Mouse (Mus musculus): ENCODE data around the gene Lgals12.

The Lgals12 gene

DNA sequence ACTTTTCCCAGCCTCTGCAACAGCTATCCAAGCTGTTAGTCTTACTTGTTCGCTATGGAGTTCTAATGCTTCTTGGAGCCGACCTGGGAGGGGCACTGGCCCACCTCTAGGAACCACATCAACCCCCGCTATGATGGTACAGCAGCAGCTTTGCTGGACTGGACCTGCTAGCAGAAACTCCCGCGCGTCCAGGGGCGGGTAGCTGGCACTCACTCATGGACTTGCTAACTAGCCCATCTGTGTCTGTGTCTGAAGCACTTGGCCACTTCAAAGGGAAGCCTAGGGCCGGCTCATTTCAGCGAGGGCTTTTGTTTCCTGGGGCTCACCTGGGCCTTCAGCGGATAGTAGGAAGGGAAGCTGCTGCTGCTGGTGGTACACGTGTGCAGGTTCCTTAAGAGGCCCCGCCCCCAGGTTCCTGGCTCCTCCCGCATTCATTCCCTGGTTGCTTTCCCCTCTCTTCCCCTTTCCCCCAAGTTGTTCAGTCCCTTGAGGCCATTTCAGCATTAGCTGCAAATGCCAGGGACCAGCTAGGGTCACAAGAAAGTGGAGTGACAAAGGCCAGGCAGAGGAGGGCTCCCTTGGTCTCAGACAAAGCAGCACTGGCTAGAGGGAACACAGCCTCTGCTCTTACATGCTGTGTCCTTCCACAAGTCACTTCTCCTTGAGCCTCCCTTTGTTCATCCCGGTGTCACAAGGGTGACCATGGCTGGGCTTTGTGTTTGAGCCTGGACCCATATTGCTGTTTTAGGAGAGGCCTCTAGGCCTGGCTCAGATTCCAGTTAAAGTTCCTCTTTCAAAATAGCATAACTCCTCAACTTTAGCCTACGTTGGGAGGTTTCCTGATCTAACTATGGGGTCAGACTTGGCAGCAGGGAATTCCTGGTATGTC is at the start of gene Lgals12:
Gene Lgals12, minus strand, starts transcription at position 393 of the 889 bp plus-strand sequence.
- no peak for DNase-seq (ENCODE audit: low spot score)

DNA sequence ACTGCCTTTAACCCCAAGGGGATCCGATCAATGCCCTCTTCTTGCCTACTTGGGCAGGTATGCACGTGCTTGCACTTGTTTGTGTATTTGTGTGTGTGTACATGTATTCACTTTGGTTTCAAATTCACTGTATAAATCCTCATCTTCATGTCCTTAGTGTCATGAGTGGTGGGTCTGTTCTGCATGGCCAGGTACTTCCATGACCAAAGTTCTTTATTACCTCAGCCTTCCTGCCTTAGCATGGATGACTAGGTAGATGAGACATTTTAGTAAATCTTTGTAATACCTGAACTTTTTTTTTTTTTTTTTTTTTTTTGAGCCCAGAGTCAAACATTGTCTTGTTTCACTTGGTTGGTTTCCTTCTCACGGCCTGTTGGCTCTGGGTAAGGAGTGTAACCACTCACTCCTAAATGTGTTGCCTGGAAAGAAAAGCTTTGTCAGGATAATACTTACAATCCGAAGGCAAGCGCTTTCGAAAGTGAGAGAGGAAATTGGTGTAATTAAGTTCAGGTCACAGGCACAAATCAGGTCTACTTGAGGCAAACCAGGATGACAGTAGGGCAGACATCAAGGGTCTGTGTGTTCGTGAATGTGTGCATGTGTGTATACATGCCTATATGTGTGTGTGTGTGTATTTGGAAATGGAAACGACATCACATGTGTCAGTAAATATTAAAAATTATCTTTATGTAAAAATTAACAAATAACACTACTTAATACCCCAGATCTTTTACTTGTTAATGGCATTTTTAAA is 42.1 kb upstream of the Lgals12 start:
- DNase-seq (ENCODE audit: low spot score), result no peak

DNA sequence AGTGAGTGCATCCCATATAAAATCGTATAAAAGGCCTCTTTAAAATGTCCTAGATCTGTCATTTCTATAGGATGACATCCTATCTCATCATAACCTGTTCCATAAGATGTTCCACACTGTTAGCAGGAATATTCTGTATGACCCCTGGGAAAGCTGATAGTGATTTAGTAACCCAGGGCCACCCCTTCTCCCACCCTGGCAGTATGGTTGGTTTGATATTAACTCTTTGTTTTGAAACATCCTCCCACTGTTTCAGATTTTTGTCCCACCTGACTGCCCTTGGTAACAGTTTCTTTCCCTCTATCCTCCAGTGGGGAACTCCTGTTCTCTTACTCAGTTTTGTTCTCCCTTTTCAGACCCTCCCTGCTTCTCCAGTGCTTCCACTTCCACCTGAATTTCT is 26.8 kb upstream of the Lgals12 start:
- no peak for DNase-seq (ENCODE audit: low spot score)

DNA sequence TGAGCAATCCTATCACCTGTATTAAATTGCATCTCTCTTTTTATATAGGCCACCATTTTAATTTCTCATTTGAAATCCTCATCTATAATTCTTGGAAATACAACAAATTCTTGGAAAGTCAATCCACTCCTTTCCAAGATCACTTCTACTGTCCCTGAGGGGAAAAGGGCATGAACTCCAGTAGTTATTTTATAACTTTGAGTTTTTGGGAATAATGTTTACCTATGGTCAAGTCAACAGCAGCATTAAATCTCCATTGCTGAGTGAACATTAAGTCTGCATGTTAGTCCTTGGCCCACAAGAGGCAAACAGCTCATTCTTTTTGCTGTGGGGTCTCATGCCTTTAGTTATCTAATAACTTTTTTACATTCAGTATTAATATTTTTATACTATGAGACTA is 26.0 kb upstream of the Lgals12 start:
- no peak for DNase-seq (ENCODE audit: low spot score)

DNA sequence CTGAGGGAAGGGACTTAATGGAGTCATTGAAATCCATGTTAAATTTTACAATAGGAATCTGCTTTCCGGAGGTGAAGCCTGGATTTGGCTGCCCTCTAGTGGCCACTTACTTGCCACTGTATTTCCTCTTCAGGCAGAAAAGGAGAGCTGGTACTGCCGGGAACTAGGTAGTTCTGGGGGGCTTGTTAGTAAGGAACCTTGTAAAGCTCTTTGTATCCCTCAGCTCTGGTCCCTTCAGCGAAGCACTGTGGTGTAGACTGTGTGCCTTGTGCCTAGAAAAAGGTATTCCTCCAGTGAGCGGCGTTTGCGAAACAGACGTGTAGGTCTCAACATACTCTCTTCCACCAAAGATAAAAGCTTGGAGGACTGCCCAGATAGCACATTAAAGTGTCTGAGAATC is 10.7 kb upstream of the Lgals12 start:
- no peak for DNase-seq (ENCODE audit: low spot score)

DNA sequence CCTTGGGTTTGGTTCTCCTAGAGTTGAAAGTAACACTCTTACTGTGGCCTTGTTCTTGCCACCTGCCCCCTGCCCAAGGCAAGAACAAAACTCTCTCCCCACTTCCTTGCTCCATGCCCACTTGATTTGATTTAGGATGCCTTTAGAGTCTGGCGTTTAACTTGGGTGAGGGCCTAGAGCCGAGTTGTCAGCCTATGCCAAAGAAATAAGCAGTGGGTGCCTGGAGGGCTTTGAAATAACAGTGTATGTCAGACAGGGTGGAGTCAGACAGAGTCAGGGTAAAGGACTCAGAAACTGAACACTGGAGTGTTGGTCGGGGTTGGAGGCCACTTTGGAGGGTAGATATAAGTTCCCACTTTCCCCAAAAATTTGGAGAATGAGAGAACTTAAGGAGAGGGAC is 10.1 kb upstream of the Lgals12 start:
- no peak for DNase-seq (ENCODE audit: low spot score)

DNA sequence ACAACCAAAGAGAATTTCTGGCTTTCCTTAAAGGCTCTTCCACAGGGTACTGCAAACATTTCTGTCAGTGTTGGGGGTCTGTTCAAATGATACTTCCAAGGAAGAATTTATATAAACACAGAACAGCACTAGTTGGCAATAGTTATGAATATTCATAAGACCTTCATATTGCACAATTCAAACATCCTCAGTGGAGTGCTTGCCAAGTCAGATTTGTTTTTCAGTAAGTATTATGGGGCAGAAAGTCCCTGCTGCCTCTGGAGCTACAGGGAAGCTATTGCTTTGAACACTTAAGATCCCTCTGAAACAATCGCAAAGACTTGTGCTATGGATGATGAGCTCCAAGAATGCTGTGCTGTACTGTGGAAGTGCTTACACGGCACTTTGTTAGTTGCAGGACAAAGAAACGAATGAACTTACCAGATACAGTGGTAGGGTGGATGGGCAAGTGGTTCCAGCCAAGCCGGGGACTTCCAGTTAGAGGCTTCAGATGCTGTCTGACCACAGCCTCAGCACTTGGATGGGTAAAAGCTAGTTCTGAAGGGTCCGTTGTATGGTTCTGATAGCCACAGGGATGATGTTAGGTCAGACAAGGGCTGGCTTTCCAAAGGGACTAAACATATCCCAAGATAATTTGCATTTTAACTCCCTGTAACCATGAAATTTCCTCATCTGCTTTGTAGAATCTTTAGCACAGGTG is 9.4 kb upstream of the Lgals12 start:
- DNase-seq (ENCODE audit: low spot score), result no peak

DNA sequence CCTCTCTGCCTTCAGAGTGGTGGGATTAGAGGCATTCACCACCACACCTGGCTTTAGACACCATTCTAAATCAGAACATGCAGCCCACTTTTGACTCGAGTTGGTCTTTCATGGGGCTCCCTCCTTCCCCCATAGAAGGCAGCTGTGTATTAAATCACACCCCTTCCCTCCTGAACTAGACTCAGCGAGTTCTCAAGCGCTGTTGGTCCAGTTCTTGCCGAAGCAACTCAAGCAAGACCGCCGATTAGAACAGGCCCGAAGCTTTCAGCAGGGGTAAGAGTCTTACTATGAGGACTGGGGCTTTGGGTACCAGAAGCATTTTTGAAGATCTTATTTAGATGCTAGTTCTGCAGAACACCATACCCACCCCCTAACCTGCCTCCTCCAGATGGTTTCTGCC is 6.2 kb upstream of the Lgals12 start:
- no peak for DNase-seq (ENCODE audit: low spot score)

DNA sequence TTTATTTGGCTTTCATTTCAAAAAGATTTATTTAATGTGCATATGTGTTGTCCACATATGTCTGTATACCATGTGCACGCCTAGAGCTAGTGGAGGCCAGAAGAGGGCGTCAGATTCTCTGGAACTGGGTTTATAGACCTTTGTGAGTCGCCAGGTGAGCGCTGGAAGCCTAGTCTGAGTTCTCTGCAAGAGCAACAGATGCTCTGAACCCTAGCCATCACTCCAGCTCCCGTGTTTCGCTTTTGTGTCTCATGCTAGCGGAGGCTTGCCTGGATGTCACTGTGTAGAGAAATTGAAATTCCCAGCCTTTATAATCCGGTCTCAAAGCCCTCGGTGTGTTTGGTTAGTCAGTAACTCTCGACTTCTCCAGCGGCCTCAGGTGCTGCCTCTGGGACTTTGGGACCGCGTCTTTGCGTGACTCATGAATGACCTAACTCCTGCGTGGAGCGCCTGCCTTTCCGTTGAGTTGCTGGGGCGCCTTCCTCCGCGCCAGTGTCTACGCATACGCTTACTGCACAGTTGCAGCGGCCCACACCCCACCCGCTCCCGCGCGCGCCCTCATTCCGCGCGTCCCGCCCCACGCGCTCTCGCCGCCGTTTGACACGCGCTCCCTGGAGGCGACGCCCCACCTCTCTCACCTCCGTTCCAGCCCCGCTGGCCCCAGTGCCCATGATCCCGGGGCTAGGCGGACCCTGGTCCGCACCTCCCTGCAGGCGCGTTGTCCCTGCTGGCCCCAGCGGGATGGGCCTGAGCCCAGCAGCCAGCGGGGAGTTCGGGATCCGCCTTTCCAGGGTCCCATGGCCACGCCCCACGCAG is 5.2 kb upstream of the Lgals12 start, which contains the start of gene Hrasls5:
Gene Hrasls5, plus strand, starts transcription at position 600 of the 816 bp plus-strand sequence.
- DNase-seq (ENCODE audit: low spot score), result no peak

DNA sequence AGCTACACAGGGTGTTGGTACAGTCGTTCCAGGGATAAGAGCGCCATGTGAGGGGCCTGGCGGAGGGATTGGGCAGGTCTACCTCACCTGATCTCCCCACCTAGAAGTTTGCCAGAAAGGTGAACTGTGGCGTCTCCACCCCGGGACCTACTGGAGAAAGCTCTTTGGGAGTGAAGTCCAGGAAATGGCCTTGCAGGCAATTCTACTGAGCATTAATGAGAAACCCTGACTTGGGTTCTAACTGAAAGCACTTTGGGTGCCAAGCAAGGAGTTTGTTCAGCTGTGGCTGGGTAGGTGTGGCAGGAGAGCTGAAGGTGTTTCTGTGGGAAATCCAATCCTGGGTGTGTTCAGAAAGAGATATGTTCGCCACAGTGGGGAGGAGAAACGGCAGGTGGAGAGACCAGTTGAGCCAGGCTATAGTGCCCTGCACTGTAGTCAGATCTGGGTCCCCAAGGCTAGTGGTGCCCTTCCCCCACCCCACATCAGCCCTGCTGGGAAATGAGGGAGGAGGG is 753 bp upstream of the Lgals12 start:
- no peak for DNase-seq (ENCODE audit: low spot score)

DNA sequence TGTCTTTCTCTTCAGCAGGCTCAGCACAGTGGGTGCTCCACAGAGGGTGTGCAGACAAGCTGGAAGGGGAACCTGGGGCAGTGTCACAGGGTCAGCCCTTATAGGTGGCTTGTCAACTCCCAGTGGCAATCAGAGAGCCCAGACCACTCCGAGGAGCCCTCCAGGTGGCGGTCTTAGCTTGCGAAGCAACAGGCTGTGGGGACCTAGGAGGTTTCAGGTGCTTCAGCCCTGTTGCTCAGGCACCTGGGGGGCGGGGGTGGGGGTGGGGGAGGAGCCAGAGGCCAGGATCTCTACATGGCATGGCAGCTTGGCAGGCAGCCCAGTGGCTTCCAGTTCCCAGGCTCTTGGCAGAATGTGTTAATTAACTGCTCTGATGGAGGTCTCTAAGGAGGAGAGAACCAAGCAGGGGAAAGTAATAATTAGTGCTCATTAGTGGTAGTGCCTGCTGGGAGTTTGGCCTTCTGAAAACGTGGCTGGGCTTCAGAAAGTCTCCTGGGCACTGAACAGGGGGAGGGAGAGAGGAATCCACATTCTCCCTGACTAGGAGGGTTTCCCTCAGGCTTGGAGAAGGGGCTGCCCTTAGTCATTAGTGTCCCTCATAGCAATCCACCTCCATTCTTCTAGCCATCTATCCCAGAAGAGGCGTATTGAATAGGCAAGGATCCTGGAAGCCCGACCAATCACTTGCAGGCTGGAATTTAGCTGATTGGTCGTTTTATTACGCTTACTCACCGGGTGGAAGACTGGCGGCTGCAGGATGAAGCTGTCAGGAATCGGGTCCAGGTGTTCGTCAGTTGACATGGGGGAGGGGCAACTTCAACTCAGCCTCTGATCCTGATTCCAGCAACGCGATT is 836 bp downstream of the Lgals12 start:
- DNase-seq (ENCODE audit: low spot score), result no peak

DNA sequence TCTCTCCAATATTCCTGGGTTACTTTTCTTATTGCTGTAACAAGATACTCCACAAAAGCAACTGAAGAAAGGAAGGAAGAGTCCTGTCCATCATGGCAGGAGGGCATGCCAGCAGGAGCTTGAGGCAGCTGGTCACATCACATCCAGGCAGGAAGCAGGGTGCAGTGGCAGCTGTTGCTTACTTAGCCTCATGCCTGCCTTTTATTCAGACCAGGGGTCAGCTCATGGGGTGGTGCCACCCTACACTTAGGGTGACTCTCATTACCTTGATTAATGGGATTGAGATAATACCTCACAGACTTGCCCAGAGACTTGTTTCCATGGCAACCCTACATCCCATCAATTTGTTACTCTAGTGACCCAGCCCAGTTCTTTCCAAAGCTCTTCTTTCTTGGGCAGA is 2.0 kb downstream of the Lgals12 start:
- no peak for DNase-seq (ENCODE audit: low spot score)

DNA sequence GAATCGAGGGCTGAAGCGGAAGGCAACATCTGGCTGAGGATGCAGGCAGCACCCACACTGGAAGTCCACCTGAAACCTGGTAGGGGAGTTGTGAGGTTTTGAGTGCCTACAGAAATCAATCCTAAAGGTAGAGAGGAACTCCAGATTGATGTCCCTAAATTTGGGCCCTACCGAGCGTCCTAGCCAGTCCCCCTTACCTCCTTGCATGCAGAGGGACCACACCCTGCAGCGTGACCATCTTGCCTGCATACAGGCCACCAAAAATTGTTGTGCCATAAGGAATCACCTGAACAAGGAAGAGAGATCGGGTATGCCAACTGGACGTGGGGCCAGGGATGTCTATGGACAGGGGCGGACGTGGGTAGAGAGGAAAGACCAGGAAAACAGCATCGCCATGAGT is 2.9 kb downstream of the Lgals12 start:
- no peak for DNase-seq (ENCODE audit: low spot score)

DNA sequence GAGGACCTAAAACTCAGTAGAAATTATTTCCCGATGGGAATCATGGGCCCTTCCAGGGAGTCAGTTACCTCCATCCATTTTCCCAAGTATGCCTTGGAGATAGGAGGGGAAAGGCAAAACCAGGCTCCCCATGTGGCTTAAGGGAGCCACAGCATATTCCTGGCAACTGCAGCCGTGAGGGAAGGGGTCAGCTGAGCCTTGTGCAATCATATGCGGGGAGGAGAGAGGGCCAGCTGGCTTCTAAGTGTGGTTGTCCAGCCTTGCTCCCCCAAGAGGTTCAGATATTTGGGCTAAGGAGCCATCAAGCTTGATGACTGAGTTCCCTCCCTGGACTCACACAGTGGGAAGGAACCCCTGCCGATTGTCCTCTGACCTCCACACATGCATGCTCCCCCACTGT is 5.4 kb downstream of the Lgals12 start:
- no peak for DNase-seq (ENCODE audit: low spot score)

DNA sequence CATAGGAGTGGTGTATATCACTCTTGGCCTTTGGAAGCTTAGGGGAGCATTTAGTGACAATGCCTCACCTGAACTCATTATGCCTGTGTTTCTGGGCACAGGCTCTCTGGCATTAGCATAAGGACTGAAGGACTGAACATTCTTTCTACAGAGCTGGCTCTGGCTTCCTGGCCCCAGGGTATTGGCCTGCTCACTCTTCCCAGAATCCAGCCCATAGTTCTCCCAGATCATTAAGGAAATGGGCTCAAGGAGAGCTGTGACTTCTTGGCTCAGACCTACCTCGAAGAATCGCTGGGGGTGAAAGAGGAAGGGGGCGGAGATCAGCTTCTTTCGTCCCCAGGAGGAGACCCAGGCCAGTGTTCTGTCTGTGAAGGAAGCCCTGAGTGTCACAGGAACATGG is 8.5 kb downstream of the Lgals12 start:
- DNase-seq (ENCODE audit: low spot score), result no peak

DNA sequence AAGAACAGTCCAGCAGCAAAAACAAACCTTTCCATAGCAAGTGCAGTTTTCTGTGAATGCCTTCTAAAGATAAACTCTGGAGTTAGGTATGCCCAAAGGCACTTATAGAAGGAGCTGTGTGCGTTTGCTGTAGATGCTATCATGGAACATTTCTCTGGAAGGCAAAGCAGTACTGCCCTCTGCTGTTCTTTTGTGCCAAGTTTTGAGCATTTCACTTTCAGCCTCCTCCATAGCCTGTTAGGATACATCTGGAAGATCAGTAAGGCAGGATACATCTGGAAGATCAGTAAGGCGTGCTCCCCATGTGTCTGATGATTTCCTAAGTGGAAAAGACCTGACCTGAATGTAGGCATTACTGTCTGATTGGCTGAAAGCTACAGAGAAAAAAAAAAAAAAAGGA is 11.5 kb downstream of the Lgals12 start:
- DNase-seq (ENCODE audit: low spot score), result no peak

DNA sequence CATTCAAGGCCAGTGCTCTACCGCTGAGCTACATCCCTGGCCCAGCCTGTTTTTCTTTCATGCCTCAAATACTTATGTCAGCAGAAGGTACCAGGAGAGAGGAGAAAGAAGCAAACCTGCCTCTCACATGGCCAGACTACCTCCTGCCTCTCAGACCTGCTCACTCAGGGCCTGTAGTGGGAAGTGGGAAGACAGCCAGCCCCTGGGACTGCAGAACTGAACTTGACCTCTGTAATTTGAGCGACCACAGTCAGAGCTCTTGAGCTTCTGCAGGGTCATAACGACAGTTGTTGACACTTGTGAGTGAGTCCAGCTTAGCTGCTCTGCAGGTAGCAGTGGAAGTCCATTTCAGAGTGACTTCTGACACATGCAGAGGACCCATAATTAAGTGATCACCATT is 15.0 kb downstream of the Lgals12 start:
- DNase-seq (ENCODE audit: low spot score), result no peak

DNA sequence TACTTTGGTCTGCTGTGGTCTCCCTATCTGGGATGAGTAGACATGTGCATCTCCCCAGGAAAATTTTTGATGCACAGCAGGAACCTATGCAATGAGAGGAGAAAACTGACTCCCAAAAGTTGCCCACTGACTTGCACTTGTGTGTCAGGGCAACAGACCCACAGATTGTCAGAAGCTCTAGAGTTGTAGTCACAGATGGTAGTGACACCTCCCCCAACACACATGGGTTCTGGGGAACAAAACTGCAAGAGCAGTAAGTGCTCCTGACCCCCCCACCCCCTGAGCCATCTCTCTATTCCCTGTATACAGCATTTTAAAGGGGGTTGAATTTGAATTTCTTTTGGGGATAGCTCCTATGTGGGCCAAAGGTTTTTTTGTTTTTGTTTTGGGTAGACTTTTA is 16.2 kb downstream of the Lgals12 start:
- DNase-seq (ENCODE audit: low spot score), result no peak

DNA sequence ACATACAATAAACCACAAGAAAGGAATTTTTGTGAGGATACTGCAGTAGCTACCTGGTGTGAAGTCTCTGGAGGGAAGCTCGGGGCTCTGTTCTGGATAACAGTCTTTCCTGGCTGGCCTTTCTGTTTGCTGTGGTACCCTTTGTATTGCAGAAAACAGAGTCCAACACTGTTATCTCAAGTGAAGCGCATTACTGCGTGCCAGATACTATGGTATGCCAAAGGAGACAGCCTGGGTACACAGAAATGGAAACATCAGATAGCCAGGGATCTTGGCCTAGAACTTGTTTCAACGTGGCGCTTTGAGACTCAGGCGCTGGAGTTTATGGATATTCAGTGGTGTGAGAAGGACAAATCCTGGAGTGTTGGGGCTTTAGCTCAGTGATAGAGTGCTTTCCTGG is 21.2 kb downstream of the Lgals12 start:
- no peak for DNase-seq (ENCODE audit: low spot score)

DNA sequence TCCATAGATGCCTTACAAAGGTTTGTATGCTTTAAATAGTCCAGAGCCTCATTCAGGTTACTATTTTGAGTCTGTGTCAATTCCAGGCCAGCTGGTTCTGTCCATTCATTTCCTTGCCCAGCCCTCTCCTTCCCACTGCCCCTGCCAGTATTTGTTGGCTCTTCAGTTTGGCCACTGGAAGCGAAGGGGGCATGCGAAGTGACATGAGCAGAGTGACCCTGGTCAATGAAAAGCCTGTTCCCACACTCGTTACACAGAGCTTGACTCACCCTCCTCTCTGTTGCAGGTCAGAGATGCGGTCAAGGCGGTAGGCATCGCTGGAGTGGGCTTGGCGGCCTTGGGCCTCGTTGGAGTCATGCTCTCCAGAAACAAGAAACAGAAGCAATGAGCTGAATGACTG is 21.7 kb downstream of the Lgals12 start:
- no peak for DNase-seq (ENCODE audit: low spot score)

DNA sequence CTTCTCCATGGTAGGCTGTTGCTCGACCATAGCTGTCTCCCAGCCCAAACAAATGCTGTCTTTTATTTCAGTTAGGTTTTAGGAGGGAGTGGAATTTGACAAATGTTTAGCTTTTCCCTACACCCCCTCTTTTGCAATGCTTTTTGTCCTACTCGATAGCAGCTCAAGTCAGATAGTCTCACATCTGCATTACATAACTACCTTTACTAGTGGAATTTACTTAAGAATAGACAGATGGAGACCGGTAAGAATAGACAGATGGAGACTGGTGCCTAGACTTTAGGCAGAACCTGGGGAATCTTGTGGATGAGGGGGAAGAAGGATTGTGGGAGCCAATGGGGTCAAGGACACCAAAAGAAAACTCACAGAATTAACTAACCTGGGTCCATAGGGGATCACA is 23.4 kb downstream of the Lgals12 start:
- DNase-seq (ENCODE audit: low spot score), result no peak

Measured in urinary bladder, postnatal 10 days (tissue).